9 mouse cellular contexts compared by ENCODE assay signal in the genomic region with DNA sequence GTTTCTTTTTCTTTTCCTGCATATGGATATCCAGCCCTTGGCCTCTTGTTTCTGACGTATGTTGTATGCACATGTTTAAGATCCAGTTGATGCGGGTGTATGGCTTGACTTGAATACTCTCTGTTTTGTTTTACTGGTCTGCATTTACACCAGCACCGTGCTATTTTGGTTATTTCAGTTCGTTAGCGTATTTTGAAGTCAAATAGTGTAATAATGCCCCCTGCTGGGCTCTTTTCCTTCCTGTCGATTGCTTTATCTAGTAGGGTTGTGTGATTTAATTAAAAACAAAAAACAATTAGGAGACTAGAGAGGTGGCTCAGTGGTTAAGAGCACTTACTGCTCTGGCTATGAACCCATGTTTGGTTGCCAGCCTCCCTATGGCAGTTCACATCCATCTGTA. TPM values are rescaled to one million over a fixed set of nuclear protein-coding genes. Genes with fewer than 3 reads are reported as not detected.
DNase-seq lines count a peak whose midpoint lies in the region; ATAC-seq and TF ChIP-seq lines count a peak whose summit lies in the region.
"Had no signal": no experiment of that assay in that cellular context is flagged by ENCODE, and none has a peak within 500 bp of the region (broad histone marks: within the 10 kb centered on the region; RNA-seq: fewer than 3 reads in every experiment).

No protein-coding gene starts in this region.

- H3K36me3 ChIP-seq in heart, embryonic 12.5 days = no peaks in the 10 kb centered on the region
- H3K36me3 ChIP-seq: heart, embryonic 15.5 days had no signal

- intact Hi-C loops in left cerebral cortex, adult 2 months (cut with DNase I) = loop anchor here (5.0 kb wide), 1 partner anchor 156 kb away; no protein-coding TSS in a partner anchor

- WGBS in heart, embryonic 12.5 days = 83% methylated on average over 6 of the region's 6 CpGs

- H3K4me3 ChIP-seq in left cerebral cortex, adult 2 months = no peak overlapping the region
- no peak overlapping the region for H3K4me3 ChIP-seq in heart, embryonic 12.5 days
- H3K4me3 ChIP-seq: heart, embryonic 15.5 days had no signal

- peaks cover 4% of the 10 kb centered on the region; the same call in 1 of the 2 replicates for H3K4me1 ChIP-seq in heart, embryonic 12.5 days (replicated peaks)
- H3K4me1 ChIP-seq: heart, embryonic 15.5 days had no signal

- ATAC-seq in heart, embryonic 12.5 days (ENCODE audit: insufficient number of reproducible peaks, low FRiP score) = no peak

- H3K27me3 ChIP-seq in heart, embryonic 12.5 days (replicated peaks) = no peaks in the 10 kb centered on the region
- H3K27me3 ChIP-seq: heart, embryonic 15.5 days had no signal

- TF ChIP-seq CTCF in left cerebral cortex, adult 2 months (IDR thresholded peaks at IDR 0.05) = peak; percentile 42

- no peaks in the 10 kb centered on the region for H3K9me3 ChIP-seq in heart, embryonic 12.5 days (replicated peaks)
- H3K9me3 ChIP-seq: heart, embryonic 15.5 days had no signal

- H3K27ac ChIP-seq in left cerebral cortex, adult 2 months = no peak overlapping the region
- H3K27ac ChIP-seq in heart, embryonic 12.5 days (ENCODE audit: poor library complexity, severe bottlenecking) = no peak overlapping the region
- H3K27ac ChIP-seq: heart, embryonic 15.5 days had no signal

- H3K4me2 ChIP-seq in heart, embryonic 12.5 days = no peak overlapping the region
- H3K4me2 ChIP-seq: heart, embryonic 15.5 days had no signal

- no peak for DNase-seq in left cerebral cortex, adult 2 months (ENCODE audit: extremely low spot score in 1 of 2, low spot score in 2 of 2)
- DNase-seq in left cerebral cortex, adult 11 months (ENCODE audit: low spot score) = no peak
- DNase-seq in B cell, adult 2 months = peak; percentile 73 to 78
- DNase-seq in NIH3T3 (ENCODE audit: low read depth) (peak; percentile 39), MN1 (ENCODE audit: low spot score) (no peak)
- DNase-seq in layer of hippocampus, adult 9-11 months = peak; percentile 27
- DNase-seq: adrenal gland, adult 8-10 months had no signal

- no peak overlapping the region for H3K9ac ChIP-seq in heart, embryonic 12.5 days
- H3K9ac ChIP-seq: heart, embryonic 15.5 days had no signal

RNA-seq across cellular contexts. Expression of a gene that starts 52.9 kb away (rescaled TPM):
- 10 to 100 TPM; 71.0 to 75.1 TPM for total RNA-seq in left cerebral cortex, adult 2 months (2021)
- 13.8 and 15.6 TPM in 2 replicates for polyA plus RNA-seq in heart, embryonic 12.5 days (2016; fragmentation: Nextera tagmentation; extraction: Ambion mirVana)

Comparison
In these comparisons a context has a peak if more than half of its experiments do, and no peak if none do; other contexts are left out.
1. DNase-seq: peak in B cell, adult 2 months (2 of 2), NIH3T3 (single experiment) and layer of hippocampus, adult 9-11 months (single experiment); none in left cerebral cortex, adult 2 months (0 of 2), left cerebral cortex, adult 11 months (single experiment) and MN1 (single experiment).